Mouse (Mus musculus) mature B cell (primary cell): ENCODE results near the gene Gm10142.
"Not testable (repeated sequence)": the region's sequence is repeated elsewhere in the genome, so short reads cannot be mapped to it uniquely, and the experiment has no call there.

ENCODE experiments used
- in situ Hi-C: fragments of 300-500 bp; cut with MboI; formaldehyde crosslinking; loops from 2 replicates; pipeline ENCODE4 v1.14.3; 2019

Gm10142 gene

DNA sequence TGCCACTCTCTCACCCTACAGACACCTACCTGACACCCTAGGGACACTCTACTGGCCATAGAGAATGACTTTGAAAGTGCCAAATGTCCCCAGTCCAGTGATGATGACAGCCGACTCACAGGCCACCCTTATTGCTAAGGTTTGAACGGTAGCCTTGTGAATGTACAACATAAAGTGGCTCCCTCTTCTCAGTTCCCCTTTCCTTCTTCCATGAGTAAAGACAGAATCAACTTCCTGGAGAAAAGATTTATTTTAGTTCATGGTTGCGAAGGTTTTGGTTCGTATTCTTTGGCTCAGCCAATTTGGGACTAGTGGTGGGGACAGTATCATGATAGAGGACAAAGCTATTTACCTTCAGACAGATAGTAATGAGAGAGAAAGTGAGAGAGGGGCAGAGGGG lies 23.3 kb downstream of the Gm10142 start:
- in situ Hi-C loops = no loop called here

DNA sequence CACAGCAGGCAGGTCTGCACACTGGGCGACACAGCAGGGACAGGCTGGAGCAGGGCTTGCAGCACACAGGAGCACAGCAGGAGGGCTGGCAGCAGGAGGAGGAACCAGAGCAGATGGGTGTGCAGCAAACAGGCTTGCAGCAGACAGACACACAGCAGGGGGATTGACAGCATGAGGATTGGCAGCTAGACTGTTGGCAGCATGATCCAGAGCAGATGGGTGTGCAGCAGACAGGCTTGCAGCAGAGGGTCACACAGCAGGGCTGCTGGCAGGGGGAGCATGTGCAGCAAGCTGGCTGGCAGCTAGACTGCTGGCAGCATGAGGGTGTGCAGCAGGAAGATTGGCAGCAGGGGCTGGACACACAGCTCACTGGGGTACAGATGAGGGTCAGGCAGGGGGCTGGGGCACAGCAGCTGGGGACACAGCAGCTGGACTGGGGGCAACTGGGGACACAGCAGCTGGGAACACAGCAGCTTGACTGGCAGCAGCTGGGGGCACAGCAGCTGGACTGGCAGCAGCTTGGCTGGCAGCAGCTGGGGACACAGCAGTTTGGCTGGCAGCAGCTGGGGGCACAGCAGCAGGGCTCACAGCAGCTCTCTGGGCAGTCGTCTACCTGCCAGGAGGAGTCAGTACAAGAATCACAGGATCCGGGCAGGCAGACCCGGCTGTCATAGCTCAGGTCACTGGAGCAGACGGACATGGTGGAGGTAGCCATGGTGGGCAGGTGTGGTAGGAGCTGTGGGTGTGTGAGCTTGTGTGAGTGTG lies 26.5 kb downstream of the Gm10142 start, which contains the start of gene Gm18596:
Gene Gm18596 (minus strand): TSS at position 715 of the 765 bp plus-strand sequence.
- in situ Hi-C loops = not testable (repeated sequence)

DNA sequence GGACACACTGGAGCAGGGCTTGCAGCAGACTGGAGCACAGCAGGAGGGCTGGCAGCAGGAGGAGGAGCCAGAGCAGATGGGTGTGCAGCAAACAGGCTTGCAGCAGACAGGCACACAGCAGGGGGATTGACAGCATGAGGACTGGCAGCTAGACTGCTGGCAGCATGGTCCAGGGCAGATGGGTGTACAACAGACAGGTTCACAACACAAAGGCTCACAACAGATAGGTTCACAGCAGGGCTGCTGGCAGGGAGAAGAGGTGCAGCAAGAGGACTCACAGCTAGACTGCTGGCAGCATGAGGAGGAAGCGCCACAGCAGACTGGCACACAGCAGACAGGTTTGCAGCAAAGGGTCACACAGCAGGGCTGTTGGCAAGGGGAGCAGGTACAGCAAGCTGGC lies 35.1 kb downstream of the Gm10142 start:
- in situ Hi-C loops = not testable (repeated sequence)

DNA sequence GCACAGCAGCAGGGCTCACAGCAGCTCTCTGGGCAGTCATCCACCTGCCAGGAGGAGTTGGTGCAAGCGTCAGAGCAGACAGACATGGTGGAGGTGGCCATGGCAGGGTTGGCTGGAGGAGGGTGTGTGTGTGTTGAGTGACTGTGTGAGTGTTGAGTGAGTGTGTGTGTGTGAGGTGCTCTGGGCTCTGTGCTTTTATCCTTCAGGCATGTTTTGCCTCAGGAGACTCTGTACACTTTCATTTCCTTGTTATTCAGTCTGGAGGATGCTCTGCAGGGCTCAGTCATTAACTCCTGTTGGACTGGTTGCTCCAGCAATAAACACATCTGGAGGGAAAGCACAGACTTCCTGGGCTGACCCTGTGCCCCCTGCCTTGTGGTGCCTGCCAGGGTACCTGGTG lies 35.6 kb downstream of the Gm10142 start, which contains the start of gene Gm9736:
Gene Gm9736 (minus strand): TSS at position 101 of the 400 bp plus-strand sequence.
- in situ Hi-C loops = not testable (repeated sequence)

DNA sequence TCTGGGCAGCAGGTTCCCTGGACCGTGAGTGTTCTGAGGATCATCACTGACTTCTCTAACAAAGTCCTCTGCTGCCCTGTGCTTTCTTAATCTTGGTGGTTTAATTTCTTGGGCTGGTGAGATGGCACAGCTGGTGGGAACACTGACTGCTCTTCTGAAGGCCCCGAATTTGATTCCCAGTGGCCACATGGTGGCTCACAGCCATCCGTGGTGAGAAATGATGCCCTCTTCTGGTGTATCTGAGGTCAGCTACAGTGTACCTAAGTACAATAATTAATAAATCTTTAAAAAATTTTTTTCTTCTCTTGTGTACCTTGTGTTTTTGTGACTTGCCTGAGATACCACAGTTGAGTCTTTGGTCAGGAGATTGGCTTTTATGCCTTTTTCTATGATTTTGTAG lies 36.7 kb downstream of the Gm10142 start:
- in situ Hi-C loops = not testable (repeated sequence)

DNA sequence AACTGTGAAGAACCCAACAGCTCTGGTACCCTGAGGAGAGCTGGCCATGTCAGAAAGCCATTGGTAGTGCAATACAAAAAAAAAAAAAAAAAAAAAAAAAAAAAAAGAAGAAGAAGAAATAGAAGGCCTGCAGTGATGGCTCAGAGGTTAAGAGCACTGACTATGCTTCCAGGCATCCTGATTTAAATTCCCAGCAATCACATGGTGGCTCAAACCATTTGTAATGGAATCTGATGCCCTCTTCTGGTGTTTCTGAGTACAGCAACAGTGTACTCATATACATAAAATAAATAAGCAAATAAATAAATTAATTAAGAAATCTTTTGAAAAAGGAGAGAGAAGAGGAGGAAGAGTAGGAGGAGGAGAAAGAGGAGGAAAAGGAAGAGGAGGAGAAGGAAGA lies 37.8 kb downstream of the Gm10142 start:
- in situ Hi-C loops = no loop called here

DNA sequence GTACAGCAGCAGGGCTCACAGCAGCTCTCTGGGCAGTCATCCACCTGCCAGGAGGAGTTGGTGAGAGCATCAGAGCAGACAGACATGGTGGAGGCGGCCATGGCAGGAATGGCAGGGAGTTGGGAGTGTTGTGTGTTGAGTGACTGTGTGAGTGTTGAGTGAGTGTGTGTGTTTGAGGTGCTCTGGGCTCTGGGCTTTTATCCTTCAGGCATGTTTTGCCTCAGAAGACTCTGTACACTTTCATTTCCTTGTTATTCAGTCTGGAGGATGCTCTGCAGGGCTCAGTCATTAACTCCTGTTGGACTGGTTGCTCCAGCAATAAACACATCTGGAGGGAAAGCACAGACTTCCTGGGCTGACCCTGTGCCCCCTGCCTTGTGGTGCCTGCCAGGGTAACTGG lies 44.0 kb downstream of the Gm10142 start, which contains the start of gene Gm3233:
Gene Gm3233 (minus strand): TSS at position 101 of the 400 bp plus-strand sequence.
- in situ Hi-C loops = not testable (repeated sequence)
